Mouse (Mus musculus) T-helper 17 cell (primary cell): ENCODE results near the gene Irx5.

ENCODE experiments used
- in situ Hi-C, 2 experiments: fragments of 300-600 bp; cut with MboI, MseI; formaldehyde crosslinking; loops; 1 replicate in 1 of 2; 2 replicates in 1 of 2; pipeline ENCODE4 v1.15.1; 2025; ENCODE audit warnings: high pct_unique_total_duplicates in 2 of 2

Irx5 gene

GRCm38 (mm10) chr8:92420666-92421065 is 63.2 kb downstream of the Irx5 start:
- in situ Hi-C loops, result no loop called here
